Mouse (Mus musculus) thymus, adult 2 months (tissue): ENCODE measurements around the gene Akr1c14.

Source experiments
- CTCF ChIP-seq: fragments of 200-500 bp; IDR thresholded peaks from 2 replicates; pipeline ENCODE4 v1.5.1; 2012; ENCODE audit warnings: mild to moderate bottlenecking, control low read depth, low read length, moderate library complexity, borderline replicate concordance; ENCODE audit not compliant: control insufficient read depth, poor library complexity, insufficient read depth; ENCODE audit errors: extremely low read depth
- POLR2A ChIP-seq: fragments of 200-500 bp; IDR thresholded peaks from 2 replicates; pipeline ENCODE4 v1.6.1; 2012; ENCODE audit warnings: mild to moderate bottlenecking, low read length, control low read depth, moderate library complexity; ENCODE audit not compliant: control insufficient read depth, poor library complexity, insufficient read depth; ENCODE audit errors: extremely low read depth

GRCm38 (mm10) chr13:4048226-4048625 is 585 bp upstream of the Akr1c14 start:
- TF ChIP-seq CTCF (no peak), POLR2A (no peak)
